Mouse (Mus musculus): ENCODE measurements around the gene Dusp5. TPM values are rescaled to one million over a fixed set of nuclear protein-coding genes. Genes with fewer than 3 reads are reported as not detected.

The Dusp5 gene
- polyA plus RNA-seq, 1 experiment: 1.8 TPM

DNA sequence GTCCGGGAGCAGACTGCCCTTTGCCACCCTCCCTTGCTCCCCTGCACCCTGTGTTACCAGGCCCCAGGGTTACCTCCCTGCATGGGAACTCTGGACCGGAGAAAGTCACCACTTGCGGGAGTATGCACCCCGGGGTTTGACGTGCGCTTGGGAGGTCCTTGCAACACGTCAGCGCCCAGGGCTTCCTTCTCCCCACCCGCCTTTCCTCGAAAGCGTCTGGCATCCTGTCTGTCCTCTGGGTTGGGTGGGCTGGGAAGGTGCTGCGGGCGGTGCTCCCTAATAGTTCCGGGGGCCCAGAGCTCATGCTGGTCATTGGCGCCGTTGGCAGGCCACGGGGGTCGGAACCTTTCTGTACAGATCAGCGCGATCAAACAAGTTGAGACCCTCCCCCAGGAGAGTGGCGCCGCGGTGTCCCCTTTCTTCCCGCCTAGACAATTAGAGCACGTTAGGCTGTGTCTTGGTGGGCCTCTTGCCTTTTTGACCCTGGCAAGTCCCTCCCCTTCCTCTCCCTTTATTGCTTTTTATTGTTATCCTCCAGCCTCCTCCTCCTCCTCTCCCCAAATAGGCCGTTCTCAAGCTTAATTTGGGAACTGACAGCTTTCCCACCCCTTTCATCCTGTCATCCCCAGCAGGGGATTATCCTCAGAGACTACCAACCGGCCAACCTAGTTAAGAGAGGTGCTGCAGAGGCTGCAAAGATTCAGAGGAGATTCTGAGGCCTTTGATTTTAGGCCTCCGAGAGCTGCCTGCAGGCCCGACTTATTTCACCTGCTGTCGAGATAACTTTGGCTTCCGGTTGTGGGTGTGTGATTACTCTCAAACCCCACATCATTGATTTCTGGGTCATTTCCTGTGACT, 1.0 kb downstream of the Dusp5 start:
- Histone ChIP-seq H3K27ac (ENCODE audit: insufficient read depth, low read depth, low read length) (no peak overlapping the region), H3K4me3 (ENCODE audit: insufficient read depth, low read length) (peak overlapping the region; percentile 77), H3K4me1 (ENCODE audit: control insufficient read depth, insufficient read depth, low read length) (peaks cover 12% of the 10 kb centered on the region)
- TF ChIP-seq CTCF (IDR thresholded peaks at IDR 0.05; ENCODE audit: low read depth, low read length) (no peak), POLR2A (IDR thresholded peaks at IDR 0.05; ENCODE audit: borderline replicate concordance, low read depth, low read length) (no peak)

DNA sequence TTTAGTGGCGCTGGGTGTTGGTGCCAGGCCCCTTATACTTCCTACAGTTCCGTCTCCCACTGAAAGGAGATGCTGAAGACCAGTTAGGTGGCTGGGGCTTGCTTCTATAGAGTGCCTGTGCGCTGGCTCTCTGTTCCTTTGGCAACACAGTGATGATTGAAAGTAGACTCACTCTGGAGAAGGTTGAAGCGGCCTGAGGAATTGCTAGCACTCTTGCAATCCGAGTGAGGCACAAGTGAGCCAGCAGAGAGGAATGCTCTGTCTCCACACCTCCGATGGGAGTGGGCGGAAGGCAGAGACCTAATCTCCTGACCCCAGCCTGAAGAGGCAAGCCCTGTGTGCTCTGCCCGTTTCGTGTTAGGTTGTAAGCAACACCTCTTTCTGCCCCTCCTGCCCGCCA, 2.5 kb downstream of the Dusp5 start:
- peaks cover 23% of the 10 kb centered on the region for H3K4me1 ChIP-seq (ENCODE audit: control insufficient read depth, insufficient read depth, low read length)

DNA sequence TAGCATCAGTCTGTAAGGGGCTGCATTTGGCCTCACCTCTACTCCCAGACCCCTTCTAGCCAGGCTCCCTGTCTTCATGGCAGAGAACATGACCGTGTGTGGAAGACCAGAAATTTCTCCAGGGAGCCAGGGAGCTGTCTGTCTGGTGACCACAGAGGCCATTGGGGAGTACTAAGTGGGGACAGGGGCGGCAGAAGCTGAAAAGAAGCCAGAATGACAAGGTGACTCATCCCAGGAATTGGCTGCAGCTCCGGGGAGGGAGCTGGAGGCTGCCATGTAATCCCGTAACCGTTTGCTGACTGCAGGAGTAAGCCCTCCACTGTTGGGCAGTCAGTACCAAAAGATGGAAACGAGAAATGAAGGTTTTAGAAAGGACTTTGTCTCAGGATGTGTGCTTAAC, 3.1 kb downstream of the Dusp5 start:
- TF ChIP-seq CTCF (IDR thresholded peaks at IDR 0.05; ENCODE audit: low read depth, low read length) (no peak), POLR2A (IDR thresholded peaks at IDR 0.05; ENCODE audit: borderline replicate concordance, low read depth, low read length) (no peak)
- H3K4me3 ChIP-seq (ENCODE audit: insufficient read depth, low read length): no peak overlapping the region
- peaks cover 24% of the 10 kb centered on the region for H3K4me1 ChIP-seq (ENCODE audit: control insufficient read depth, insufficient read depth, low read length)
- no peak overlapping the region for H3K27ac ChIP-seq (ENCODE audit: insufficient read depth, low read depth, low read length)

More for the DNA sequence above, 2.5 kb downstream of the Dusp5 start:
- Histone ChIP-seq H3K4me3 (ENCODE audit: insufficient read depth, low read length) (no peak overlapping the region), H3K27ac (ENCODE audit: insufficient read depth, low read depth, low read length) (no peak overlapping the region)
- no peak for TF ChIP-seq CTCF (IDR thresholded peaks at IDR 0.05; ENCODE audit: low read depth, low read length)
- TF ChIP-seq POLR2A (IDR thresholded peaks at IDR 0.05; ENCODE audit: borderline replicate concordance, low read depth, low read length): no peak

DNA sequence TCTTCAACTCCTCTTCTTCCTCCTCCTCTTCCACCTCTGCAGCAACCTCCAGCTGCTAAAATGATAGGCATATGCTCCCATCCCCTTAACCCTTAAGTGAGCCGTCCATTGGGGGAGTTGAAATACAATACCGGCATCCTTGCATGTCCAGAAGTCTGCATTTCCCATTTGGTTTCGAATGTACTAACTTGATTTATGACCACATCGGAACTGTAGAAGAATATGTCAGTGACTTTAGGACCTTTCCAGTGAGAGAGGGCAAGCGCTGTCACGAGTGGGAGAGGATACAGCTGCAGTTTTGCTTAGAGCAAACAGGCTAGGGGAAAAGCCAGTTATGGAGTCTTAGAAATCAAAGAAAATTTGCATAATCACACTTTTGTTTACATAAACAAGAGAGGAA, 3.8 kb downstream of the Dusp5 start:
- TF ChIP-seq CTCF (IDR thresholded peaks at IDR 0.05; ENCODE audit: low read depth, low read length) (no peak), POLR2A (IDR thresholded peaks at IDR 0.05; ENCODE audit: borderline replicate concordance, low read depth, low read length) (no peak)
- Histone ChIP-seq H3K4me1 (ENCODE audit: control insufficient read depth, insufficient read depth, low read length) (peaks cover 24% of the 10 kb centered on the region), H3K4me3 (ENCODE audit: insufficient read depth, low read length) (no peak overlapping the region), H3K27ac (ENCODE audit: insufficient read depth, low read depth, low read length) (no peak overlapping the region)

DNA sequence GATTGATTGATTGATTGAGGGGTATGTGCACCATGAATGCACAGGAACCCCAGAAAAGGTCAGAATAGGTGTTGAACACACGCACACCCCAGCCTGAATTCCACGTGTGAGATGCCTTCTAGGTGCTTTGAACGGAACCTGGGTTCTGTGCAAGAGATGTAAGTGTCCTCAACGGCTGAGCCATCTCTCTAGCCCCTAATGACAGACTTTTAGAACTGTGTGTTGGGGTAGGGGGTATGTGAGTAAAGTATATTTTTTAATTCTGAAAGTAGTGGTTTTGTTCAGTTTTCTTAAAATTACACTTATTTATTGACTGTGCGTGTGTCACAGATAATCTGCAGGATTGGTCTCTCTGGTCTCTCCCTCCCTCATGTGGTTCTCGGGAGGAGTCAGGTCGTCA, 4.3 kb downstream of the Dusp5 start:
- Histone ChIP-seq H3K4me1 (ENCODE audit: control insufficient read depth, insufficient read depth, low read length) (peaks cover 22% of the 10 kb centered on the region), H3K27ac (ENCODE audit: insufficient read depth, low read depth, low read length) (no peak overlapping the region), H3K4me3 (ENCODE audit: insufficient read depth, low read length) (no peak overlapping the region)
- TF ChIP-seq CTCF (IDR thresholded peaks at IDR 0.05; ENCODE audit: low read depth, low read length) (no peak), POLR2A (IDR thresholded peaks at IDR 0.05; ENCODE audit: borderline replicate concordance, low read depth, low read length) (no peak)

DNA sequence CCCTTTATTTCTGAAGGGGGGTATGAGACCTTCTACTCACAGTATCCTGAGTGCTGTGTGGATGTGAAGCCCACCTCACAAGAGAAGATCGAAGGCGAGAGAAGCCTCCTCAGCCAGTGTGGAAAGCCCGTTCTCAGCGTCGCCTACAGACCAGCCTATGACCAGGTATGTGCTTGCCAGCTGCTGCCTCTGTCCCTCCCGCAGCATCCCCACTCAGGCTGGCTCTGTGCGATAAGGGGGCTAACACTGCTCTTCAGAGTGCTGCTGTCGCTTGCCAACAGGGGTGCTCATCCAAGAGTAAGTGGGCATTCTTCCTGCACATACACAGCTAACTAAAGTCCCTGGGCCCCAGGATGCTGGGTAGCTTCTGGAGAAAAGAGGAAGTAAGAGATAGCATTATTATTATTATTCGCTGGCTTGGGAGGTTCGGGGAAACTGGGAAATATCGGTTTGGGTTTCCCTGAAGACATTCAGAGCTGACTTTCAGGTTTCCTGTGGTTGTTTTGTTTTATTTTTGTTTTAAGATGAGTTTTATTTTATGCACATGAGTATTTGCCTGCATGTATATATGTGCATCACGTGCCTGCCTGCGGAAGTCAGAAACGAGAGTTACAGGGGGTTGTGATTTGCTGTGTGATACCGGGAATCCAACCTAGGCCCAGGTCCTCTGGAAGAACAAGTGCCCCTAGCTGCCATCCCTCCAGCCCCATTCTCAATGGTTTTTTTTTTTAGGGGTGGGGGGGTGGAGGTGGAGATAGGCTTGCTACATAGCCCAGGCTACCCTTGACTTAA, 5.1 kb downstream of the Dusp5 start:
- Histone ChIP-seq H3K27ac (ENCODE audit: insufficient read depth, low read depth, low read length) (no peak overlapping the region), H3K4me1 (ENCODE audit: control insufficient read depth, insufficient read depth, low read length) (peaks cover 25% of the 10 kb centered on the region), H3K4me3 (ENCODE audit: insufficient read depth, low read length) (no peak overlapping the region)
- TF ChIP-seq POLR2A (IDR thresholded peaks at IDR 0.05; ENCODE audit: borderline replicate concordance, low read depth, low read length) (no peak), CTCF (IDR thresholded peaks at IDR 0.05; ENCODE audit: low read depth, low read length) (no peak)

DNA sequence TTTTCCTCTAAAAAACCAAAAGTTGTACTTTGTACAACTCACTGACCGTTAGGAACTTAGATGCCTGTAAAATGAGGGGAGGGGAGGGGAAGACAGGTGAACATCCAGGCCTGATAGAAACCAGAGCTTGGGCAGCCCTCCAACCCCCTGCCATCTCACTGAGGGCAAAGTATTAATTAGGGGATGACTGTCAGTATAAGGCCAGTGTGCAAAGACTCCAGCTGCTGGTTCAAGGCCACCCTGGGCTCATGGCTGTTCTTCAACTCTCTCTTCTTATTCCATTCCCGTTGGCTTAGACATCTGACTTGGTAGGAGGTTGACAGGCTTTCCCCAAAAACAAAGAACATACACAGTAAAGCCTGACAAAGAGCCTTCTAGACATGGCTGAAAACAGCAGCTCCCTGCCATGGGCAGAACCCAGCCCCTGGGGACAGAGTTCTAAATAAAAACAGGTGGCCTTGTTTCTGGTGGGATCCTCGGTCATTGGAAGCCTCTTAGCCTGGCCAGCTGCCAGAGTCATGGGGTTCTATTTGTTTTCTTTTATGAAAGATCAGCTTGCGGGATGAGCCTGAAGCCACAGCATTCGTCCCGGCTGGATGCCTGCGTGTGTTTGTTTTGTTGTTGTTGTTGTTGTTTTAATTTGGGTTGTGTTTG, 6.0 kb downstream of the Dusp5 start:
- TF ChIP-seq POLR2A (IDR thresholded peaks at IDR 0.05; ENCODE audit: borderline replicate concordance, low read depth, low read length): no peak
- TF ChIP-seq CTCF (IDR thresholded peaks at IDR 0.05; ENCODE audit: low read depth, low read length): no peak
- peaks cover 32% of the 10 kb centered on the region for H3K4me1 ChIP-seq (ENCODE audit: control insufficient read depth, insufficient read depth, low read length)
- no peak overlapping the region for H3K27ac ChIP-seq (ENCODE audit: insufficient read depth, low read depth, low read length)

DNA sequence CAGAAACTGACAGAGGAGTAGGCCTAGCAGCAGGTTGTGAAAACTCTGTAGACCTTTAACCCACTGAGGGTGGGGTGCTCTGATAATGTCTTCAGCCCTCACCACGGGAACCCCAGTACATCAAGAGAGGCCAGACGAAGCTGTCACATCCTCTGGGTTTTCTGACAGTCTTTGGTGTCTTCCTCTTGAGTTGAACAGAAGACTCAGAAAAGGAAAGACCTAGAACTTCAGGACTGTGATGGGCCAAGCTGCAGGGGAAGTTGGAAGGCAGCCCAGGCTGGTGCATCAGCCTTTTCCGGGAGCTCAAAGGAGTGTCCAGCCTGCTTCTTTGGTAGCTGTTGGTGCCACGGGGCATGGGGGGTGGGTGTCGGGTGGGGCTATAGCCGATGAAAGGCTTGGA, 6.5 kb downstream of the Dusp5 start:
- peaks cover 32% of the 10 kb centered on the region for H3K4me1 ChIP-seq (ENCODE audit: control insufficient read depth, insufficient read depth, low read length)
- no peak overlapping the region for H3K4me3 ChIP-seq (ENCODE audit: insufficient read depth, low read length)
- TF ChIP-seq POLR2A (IDR thresholded peaks at IDR 0.05; ENCODE audit: borderline replicate concordance, low read depth, low read length) (no peak), CTCF (IDR thresholded peaks at IDR 0.05; ENCODE audit: low read depth, low read length) (no peak)
- no peak overlapping the region for H3K27ac ChIP-seq (ENCODE audit: insufficient read depth, low read depth, low read length)

More for the DNA sequence above, 6.0 kb downstream of the Dusp5 start:
- no peak overlapping the region for H3K4me3 ChIP-seq (ENCODE audit: insufficient read depth, low read length)

DNA sequence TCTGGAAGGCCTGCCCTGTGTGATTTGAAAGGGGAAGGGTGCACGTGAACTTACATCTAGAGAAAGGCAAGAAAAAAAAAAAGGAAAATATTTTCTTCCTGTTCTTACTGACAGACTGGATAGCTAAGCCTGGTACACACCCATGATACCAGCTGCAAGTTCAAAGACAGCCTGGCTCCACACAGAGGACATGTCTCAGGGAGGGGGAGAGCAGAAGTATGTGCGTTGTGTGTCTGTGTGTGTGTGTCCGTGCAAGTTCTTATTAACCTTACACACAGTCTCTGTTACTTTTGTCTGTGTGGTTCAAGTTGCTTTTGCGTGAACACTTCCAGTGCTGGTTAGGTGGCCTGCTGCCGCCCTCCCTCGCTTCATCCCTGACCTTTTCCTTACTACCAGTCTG, 7.3 kb downstream of the Dusp5 start:
- Histone ChIP-seq H3K4me1 (ENCODE audit: control insufficient read depth, insufficient read depth, low read length) (peaks cover 32% of the 10 kb centered on the region), H3K4me3 (ENCODE audit: insufficient read depth, low read length) (no peak overlapping the region), H3K27ac (ENCODE audit: insufficient read depth, low read depth, low read length) (no peak overlapping the region)
- TF ChIP-seq POLR2A (IDR thresholded peaks at IDR 0.05; ENCODE audit: borderline replicate concordance, low read depth, low read length): no peak
- no peak for TF ChIP-seq CTCF (IDR thresholded peaks at IDR 0.05; ENCODE audit: low read depth, low read length)
